Mouse (Mus musculus): Measurements from ENCODE around the gene Nsmce1.
"Not testable (repeated sequence)": the region's sequence is repeated elsewhere in the genome, so short reads cannot be mapped to it uniquely, and the experiment has no call there.

Gene Nsmce1

DNA sequence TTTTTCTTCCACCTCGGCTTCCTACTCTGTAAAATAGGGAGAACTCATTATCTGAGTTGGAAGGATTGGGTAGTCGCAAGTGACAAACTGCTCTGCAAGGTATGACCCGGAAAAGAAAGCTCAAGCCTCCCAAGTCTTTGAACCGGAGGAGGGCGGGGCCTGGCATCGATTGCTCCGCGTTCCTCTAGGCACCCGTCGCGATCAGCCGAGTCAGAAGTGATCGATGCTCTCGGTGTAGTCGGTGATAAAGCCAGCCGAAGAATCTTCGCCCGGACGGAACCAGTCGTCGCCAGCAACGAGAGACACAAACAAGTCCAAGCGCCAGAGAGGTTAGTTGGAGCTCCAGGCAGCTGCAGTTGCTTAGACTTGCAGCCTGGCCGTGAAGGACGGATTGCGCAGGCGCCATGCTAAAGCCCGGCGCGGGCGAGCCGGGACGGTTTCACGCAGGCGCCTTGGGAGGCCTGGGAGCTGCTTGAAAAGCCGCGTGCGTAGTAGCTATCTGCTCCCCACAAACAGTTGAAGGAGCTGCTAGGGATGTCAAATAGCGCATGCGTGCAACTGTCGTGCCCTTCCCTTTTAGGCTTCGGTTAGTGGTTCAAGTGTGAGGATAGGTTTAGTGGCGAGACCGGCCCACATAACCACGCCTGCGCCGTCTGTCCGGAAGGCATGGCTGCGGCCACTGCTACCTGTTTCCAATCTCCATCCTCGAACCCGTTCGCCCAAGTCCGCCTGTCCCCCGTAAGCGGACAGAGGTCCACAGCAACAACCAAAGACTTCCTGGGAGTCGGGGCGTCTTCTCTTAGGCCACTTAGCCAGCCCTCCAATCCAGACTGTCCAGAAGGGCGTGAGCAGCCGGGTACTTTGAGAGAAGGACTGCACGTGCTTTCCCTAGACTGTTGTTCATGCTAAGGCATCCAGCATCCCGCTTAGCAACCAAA is 46.7 kb downstream of the Nsmce1 start, which contains the start of gene Kdm8:
Gene Kdm8 (plus strand): TSS at position 213 of the 938 bp plus-strand sequence.
- ATAC-seq (ENCODE audit: insufficient number of reproducible peaks, low FRiP score, low TSS enrichment), result peak; percentile 93

GRCm38 (mm10) chr7:125444076-125444463 is 47.3 kb downstream of the Nsmce1 start:
- no peak for ATAC-seq (ENCODE audit: insufficient number of reproducible peaks, low FRiP score, low TSS enrichment)

DNA sequence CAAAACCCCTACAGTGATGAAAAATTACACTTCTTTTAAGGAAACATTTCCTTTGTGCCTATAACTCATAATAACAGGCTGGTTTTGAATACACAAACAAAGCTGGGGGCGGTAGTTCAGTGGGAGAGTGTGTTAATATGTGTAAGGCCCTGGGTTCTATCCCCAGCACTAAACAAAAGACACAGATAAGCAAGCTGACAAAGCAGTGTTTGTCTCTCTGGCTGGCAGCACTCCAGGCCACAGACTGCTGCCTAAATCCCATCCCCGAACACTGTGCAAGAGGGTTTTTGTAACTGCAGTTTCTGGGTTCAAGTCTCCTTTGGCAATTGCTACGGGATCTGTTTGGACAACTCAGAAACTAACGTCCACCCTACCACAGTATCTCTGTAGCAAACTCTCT is 49.1 kb downstream of the Nsmce1 start:
- ATAC-seq (ENCODE audit: insufficient number of reproducible peaks, low FRiP score, low TSS enrichment), result no peak

- ATAC-seq (ENCODE audit: insufficient number of reproducible peaks, low FRiP score, low TSS enrichment), result no peak
These were observed 56.6 kb downstream of the Nsmce1 start for GRCm38 (mm10) chr7:125434666-125435290.

DNA sequence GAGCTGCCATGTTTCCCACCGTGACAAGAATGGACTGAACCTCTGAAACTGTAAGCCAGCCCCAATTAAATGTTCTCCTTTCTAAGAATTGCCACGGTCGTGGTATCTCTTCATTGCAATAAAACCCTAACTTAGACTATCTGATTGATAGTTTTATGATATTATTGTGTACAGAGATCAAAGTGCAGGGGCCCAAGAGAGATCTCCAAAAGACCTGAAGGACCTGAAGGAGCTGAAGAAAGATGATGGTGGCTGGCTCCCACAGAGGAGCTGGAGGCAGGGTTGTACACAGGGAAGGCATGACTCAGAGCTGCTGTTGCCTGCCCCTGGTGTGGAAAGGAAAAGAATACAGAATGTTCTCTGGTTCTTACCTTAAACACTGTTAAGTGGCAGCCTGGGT is 57.5 kb downstream of the Nsmce1 start:
- no peak for ATAC-seq (ENCODE audit: insufficient number of reproducible peaks, low FRiP score, low TSS enrichment)

GRCm38 (mm10) chr7:125430170-125430842 is 61.1 kb downstream of the Nsmce1 start:
- no peak for ATAC-seq (ENCODE audit: insufficient number of reproducible peaks, low FRiP score, low TSS enrichment)

DNA sequence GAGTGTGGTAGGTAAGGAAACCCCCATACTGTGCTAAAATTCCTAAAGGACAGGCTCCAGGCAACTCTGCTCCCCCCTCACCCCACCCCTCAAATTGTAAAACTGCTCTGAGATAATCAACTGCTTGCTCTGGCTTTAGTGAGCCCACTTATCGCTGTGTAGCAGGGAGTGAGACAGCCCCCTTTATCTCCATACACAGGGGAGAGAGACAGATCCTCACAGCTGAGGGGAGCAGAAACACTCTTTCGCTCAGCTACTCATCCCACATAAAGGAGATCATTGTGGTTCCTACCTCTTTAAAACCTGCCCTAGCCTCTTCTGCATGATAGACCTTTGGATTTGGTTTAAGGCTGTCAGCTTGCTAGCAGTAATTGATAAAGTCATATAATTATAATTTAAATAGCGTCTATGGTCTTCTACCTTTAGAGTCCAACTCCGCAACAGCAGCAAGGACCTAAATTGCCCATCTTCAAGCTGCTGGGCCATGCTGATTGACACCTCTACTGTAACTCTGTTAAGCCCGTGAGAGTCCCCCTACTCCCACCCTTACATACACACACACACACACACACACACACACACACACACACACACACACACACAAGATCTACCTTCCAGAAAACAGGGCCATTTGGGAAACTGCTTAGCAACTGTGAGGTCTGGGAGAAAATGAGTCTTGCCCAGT is 62.4 kb downstream of the Nsmce1 start:
- ATAC-seq (ENCODE audit: insufficient number of reproducible peaks, low FRiP score, low TSS enrichment), result not testable (repeated sequence)

DNA sequence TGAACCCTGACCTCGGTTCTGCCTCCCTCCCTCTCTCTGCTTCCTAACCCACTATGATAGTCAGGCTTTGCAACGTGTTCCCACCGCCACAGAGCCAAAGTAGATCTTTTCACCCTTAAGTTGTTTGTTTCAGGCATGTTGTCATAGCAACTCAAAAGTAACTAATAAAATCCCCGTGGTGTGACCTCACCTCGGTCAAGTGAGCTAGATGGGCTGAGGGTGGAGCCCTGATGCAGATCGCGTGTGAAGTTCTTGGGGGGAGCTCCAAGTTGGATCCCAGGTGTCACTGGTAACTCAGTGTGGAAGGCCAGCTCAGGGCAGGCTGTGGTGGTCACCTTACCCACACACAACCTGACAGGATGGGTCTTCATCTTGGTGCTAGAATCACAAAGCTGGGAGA is 63.0 kb downstream of the Nsmce1 start:
- ATAC-seq (ENCODE audit: insufficient number of reproducible peaks, low FRiP score, low TSS enrichment), result no peak

- ATAC-seq (ENCODE audit: insufficient number of reproducible peaks, low FRiP score, low TSS enrichment), result peak; percentile 76
These were observed 63.8 kb downstream of the Nsmce1 start for GRCm38 (mm10) chr7:125427492-125428090.

- no peak for ATAC-seq (ENCODE audit: insufficient number of reproducible peaks, low FRiP score, low TSS enrichment)
These were observed 68.3 kb downstream of the Nsmce1 start for GRCm38 (mm10) chr7:125423056-125423455.

DNA sequence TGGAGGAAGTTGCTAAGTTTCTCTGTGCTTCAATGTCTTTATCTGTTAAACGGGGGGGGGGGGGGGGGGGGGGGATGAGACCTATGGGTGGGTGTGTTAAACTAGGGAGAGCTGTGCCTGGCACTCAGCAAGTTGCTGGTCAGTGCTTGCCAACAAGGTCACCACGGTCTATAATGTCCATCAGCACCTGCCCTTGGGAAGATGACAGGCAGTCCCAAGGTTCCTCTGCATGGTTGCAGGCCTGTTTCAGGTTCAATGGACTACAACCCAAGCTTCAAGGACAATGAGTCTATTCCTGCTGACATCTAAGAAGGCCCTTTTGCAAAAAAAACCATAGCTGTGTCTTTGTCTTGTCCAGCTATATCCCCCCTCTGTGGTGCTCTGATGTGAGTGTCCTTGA is 69.5 kb downstream of the Nsmce1 start:
- ATAC-seq (ENCODE audit: insufficient number of reproducible peaks, low FRiP score, low TSS enrichment), result no peak

GRCm38 (mm10) chr7:125420190-125420589 is 71.2 kb downstream of the Nsmce1 start:
- ATAC-seq (ENCODE audit: insufficient number of reproducible peaks, low FRiP score, low TSS enrichment), result no peak

DNA sequence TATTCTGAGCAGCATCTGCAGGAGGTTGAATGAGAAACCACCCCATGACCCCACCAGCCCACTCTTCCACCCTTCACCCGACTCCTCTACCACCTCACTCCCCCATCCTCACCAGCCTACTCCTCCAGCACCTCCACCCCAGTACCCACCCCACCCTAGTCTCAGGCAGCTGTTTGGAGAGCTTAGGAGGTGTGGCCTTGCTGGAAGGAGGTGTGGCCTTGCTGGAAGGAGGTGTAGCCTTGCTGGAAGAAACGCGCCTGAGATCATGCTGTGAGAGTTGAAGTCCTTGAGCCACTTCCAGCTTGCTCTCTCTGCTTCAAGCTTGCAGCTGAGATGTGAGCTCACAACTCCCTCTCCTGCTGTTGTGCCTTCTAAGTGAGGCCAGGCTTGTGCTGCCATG is 73.0 kb downstream of the Nsmce1 start:
- ATAC-seq (ENCODE audit: insufficient number of reproducible peaks, low FRiP score, low TSS enrichment), result no peak

All from cerebellum, adult (tissue).